Mouse (Mus musculus) forebrain, embryonic 12.5 days (tissue): ENCODE results near the gene Ssna1. TPM values are rescaled to one million over a fixed set of nuclear protein-coding genes. Genes with fewer than 3 reads are reported as not detected.
A peak's percentile ranks its signal among the peaks of the same experiment; 100 is the strongest.

Source experiments
- ATAC-seq: fragments of 200-750 bp; cut with Nextera tagmentation; 2 replicates; pipeline ENCODE4 v1.8.0; 2017; ENCODE audit warnings: moderate TSS enrichment; ENCODE audit not compliant: low FRiP score
- H3K27ac ChIP-seq: fragments of 300-500 bp; sonication (generic); 2 replicates; pipeline ENCODE4 v1.5.1; 2016; ENCODE audit warnings: mild to moderate bottlenecking
- H3K27me3 ChIP-seq: fragments of 300-500 bp; sonication (generic); 2 replicates; pipeline ENCODE4 v1.6.1; 2016; ENCODE audit warnings: mild to moderate bottlenecking
- H3K36me3 ChIP-seq: fragments of 300-500 bp; sonication (generic); replicated peaks from 2 replicates; pipeline ENCODE4 v1.6.1; 2016; ENCODE audit warnings: mild to moderate bottlenecking
- H3K4me1 ChIP-seq: fragments of 300-500 bp; sonication (generic); 2 replicates; pipeline ENCODE4 v1.6.1; 2016
- H3K4me2 ChIP-seq: fragments of 300-500 bp; sonication (generic); 2 replicates; pipeline ENCODE4 v1.6.1; 2016; ENCODE audit warnings: mild to moderate bottlenecking, moderate library complexity
- H3K4me3 ChIP-seq: fragments of 300-500 bp; sonication (generic); replicated peaks from 2 replicates; pipeline ENCODE4 v1.5.1; 2016; ENCODE audit warnings: mild to moderate bottlenecking
- H3K9ac ChIP-seq: fragments of 300-500 bp; sonication (generic); 2 replicates; pipeline ENCODE4 v1.6.1; 2016; ENCODE audit warnings: mild to moderate bottlenecking
- H3K9me3 ChIP-seq: fragments of 300-500 bp; sonication (generic); 2 replicates; pipeline ENCODE4 v1.6.1; 2016
- WGBS: fragments of 180-500 bp; shearing (Covaris S2); methylation state at CpG from one replicate; pipeline ENCODE4 v1.1.7; 2016; 5-methylcytosine and 5-hydroxymethylcytosine counted together
- polyA plus RNA-seq: library from polyadenylated mRNA; unstranded; fragments of >200 nt; fragmentation: Nextera tagmentation; extraction: Ambion mirVana; gene quantifications from 2 replicates; pipeline ENCODE4 v1.2.1, GENCODE M21; 2016

The Ssna1 gene
- 207 and 224 TPM in 2 replicates for polyA plus RNA-seq

- H3K4me1 ChIP-seq: peaks cover 35% of the 10 kb centered on the region
- peak within 1 kb of the TSS; percentile 73 for H3K4me3 ChIP-seq
- under 1% methylated on average over 52 of the region's 55 CpGs for WGBS
- no peaks in the 10 kb centered on the region for H3K9me3 ChIP-seq
- no peaks in the 10 kb centered on the region for H3K27me3 ChIP-seq
- H3K36me3 ChIP-seq: peaks cover 70% of the 10 kb centered on the region
- H3K27ac ChIP-seq: peak within 1 kb of the TSS; percentile 80
- peak within 1 kb of the TSS; percentile 90 for H3K9ac ChIP-seq
- peak within 1 kb of the TSS; percentile 93 for H3K4me2 ChIP-seq
- ATAC-seq: peak; percentile 98
These were observed at the start of gene Ssna1, which contains the start of gene Anapc2 for GRCm38 (mm10) chr2:25271827-25272511. Ssna1 (minus strand) TSS chr2:25272438. Anapc2 (plus strand) TSS chr2:25272478.

GRCm38 (mm10) chr2:25320084-25320483, 47.8 kb upstream of the Ssna1 start:
- H3K9ac ChIP-seq: no peak overlapping the region
- H3K27me3 ChIP-seq: peaks cover 79% of the 10 kb centered on the region
- no peak overlapping the region for H3K4me3 ChIP-seq
- 39% methylated on average over 2 of the region's 2 CpGs for WGBS
- H3K27ac ChIP-seq: no peak overlapping the region
- H3K9me3 ChIP-seq: no peaks in the 10 kb centered on the region
- peaks cover 10% of the 10 kb centered on the region for H3K4me1 ChIP-seq
- H3K36me3 ChIP-seq: no peaks in the 10 kb centered on the region
- no peak for ATAC-seq
- H3K4me2 ChIP-seq: no peak overlapping the region

GRCm38 (mm10) chr2:25318971-25319773, 46.9 kb upstream of the Ssna1 start, which contains the start of gene Grin1:
Grin1 (minus strand) TSS chr2:25319187.
- Histone ChIP-seq H3K9me3 (no peaks in the 10 kb centered on the region), H3K4me3 (peak within 1 kb of the TSS; percentile 45), H3K9ac (peak within 1 kb of the TSS; percentile 34; the same call in 1 of the 2 replicates), H3K4me1 (peaks cover 10% of the 10 kb centered on the region), H3K27ac (no peak within 1 kb of the TSS), H3K36me3 (no peaks in the 10 kb centered on the region), H3K27me3 (peaks cover 84% of the 10 kb centered on the region), H3K4me2 (peak within 1 kb of the TSS; percentile 65)
- peak; percentile 78 for ATAC-seq
- 9% methylated on average over 58 of the region's 58 CpGs for WGBS

- peak; percentile 41 for ATAC-seq
- Histone ChIP-seq H3K27me3 (peaks cover 93% of the 10 kb centered on the region), H3K27ac (no peak overlapping the region)
These were observed 46.1 kb upstream of the Ssna1 start for GRCm38 (mm10) chr2:25318119-25318966.

GRCm38 (mm10) chr2:25311491-25311891, 39.3 kb upstream of the Ssna1 start:
- ATAC-seq: no peak
- WGBS: 7% methylated on average over 11 of the region's 11 CpGs
- H3K27me3 ChIP-seq: peaks cover 100% of the 10 kb centered on the region

More at GRCm38 (mm10) chr2:25318119-25318966, 46.1 kb upstream of the Ssna1 start:
- Histone ChIP-seq H3K4me2 (peak overlapping the region; percentile 65), H3K9me3 (no peaks in the 10 kb centered on the region), H3K4me3 (peak overlapping the region; percentile 45), H3K36me3 (no peaks in the 10 kb centered on the region), H3K9ac (peak overlapping the region; percentile 34; the same call in 1 of the 2 replicates), H3K4me1 (peaks cover 10% of the 10 kb centered on the region)
- 5% methylated on average over 31 of the region's 31 CpGs for WGBS

GRCm38 (mm10) chr2:25310969-25311368, 38.7 kb upstream of the Ssna1 start:
- ATAC-seq: no peak
- 3% methylated on average over 22 of the region's 22 CpGs for WGBS
- no peaks in the 10 kb centered on the region for H3K36me3 ChIP-seq
- H3K4me1 ChIP-seq: no peaks in the 10 kb centered on the region
- H3K4me2 ChIP-seq: no peak overlapping the region
- peaks cover 100% of the 10 kb centered on the region for H3K27me3 ChIP-seq
- H3K9me3 ChIP-seq: no peaks in the 10 kb centered on the region
- H3K4me3 ChIP-seq: no peak overlapping the region
- H3K9ac ChIP-seq: no peak overlapping the region
- no peak overlapping the region for H3K27ac ChIP-seq

More at GRCm38 (mm10) chr2:25311491-25311891, 39.3 kb upstream of the Ssna1 start:
- Histone ChIP-seq H3K9ac (no peak overlapping the region), H3K4me2 (no peak overlapping the region), H3K4me1 (no peaks in the 10 kb centered on the region), H3K4me3 (no peak overlapping the region), H3K36me3 (no peaks in the 10 kb centered on the region), H3K9me3 (no peaks in the 10 kb centered on the region), H3K27ac (no peak overlapping the region)

GRCm38 (mm10) chr2:25310180-25310579, 37.9 kb upstream of the Ssna1 start:
- 57% methylated on average over 10 of the region's 10 CpGs for WGBS
- H3K4me2 ChIP-seq: no peak overlapping the region
- no peaks in the 10 kb centered on the region for H3K9me3 ChIP-seq
- H3K9ac ChIP-seq: no peak overlapping the region
- no peak overlapping the region for H3K4me3 ChIP-seq
- H3K4me1 ChIP-seq: 0 out of 2 replicates have a peak, but pooled peaks cover 4% of the 10 kb centered on the region
- no peak overlapping the region for H3K27ac ChIP-seq
- H3K36me3 ChIP-seq: no peaks in the 10 kb centered on the region
- ATAC-seq: no peak
- peaks cover 99% of the 10 kb centered on the region for H3K27me3 ChIP-seq

- Histone ChIP-seq H3K4me3 (peak overlapping the region; percentile 49), H3K4me1 (0 out of 2 replicates have a peak, but pooled peaks cover 13% of the 10 kb centered on the region), H3K27me3 (peaks cover 75% of the 10 kb centered on the region), H3K9me3 (no peaks in the 10 kb centered on the region), H3K4me2 (peak overlapping the region; percentile 87), H3K27ac (no peak overlapping the region), H3K36me3 (no peaks in the 10 kb centered on the region), H3K9ac (peak overlapping the region; percentile 61; the same call in 1 of the 2 replicates)
- WGBS: 50% methylated on average over 14 of the region's 14 CpGs
- no peak for ATAC-seq
These were observed 33.5 kb upstream of the Ssna1 start for GRCm38 (mm10) chr2:25305587-25306359.

- Histone ChIP-seq H3K9me3 (no peaks in the 10 kb centered on the region), H3K4me1 (0 out of 2 replicates have a peak, but pooled peaks cover 13% of the 10 kb centered on the region), H3K4me2 (peak overlapping the region; percentile 87), H3K9ac (peak overlapping the region; percentile 61), H3K27me3 (peaks cover 66% of the 10 kb centered on the region), H3K36me3 (no peaks in the 10 kb centered on the region), H3K4me3 (peak overlapping the region; percentile 49), H3K27ac (no peak overlapping the region)
- 2% methylated on average over 41 of the region's 45 CpGs for WGBS
- ATAC-seq: peak; percentile 83
These were observed 32.7 kb upstream of the Ssna1 start for GRCm38 (mm10) chr2:25304657-25305541.

- H3K9me3 ChIP-seq: no peaks in the 10 kb centered on the region
- H3K27me3 ChIP-seq: peaks cover 58% of the 10 kb centered on the region
- WGBS: 71% methylated on average over 7 of the region's 7 CpGs
- H3K4me2 ChIP-seq: peak overlapping the region; percentile 87
- no peaks in the 10 kb centered on the region for H3K36me3 ChIP-seq
- H3K27ac ChIP-seq: no peak overlapping the region
- H3K4me1 ChIP-seq: 0 out of 2 replicates have a peak, but pooled peaks cover 13% of the 10 kb centered on the region
- ATAC-seq: no peak
- 0 out of 2 replicates have a peak overlapping the region, but pooled peaks have one; percentile 61 for H3K9ac ChIP-seq
- peak overlapping the region; percentile 49; the same call in 1 of the 2 replicates for H3K4me3 ChIP-seq
These were observed 31.9 kb upstream of the Ssna1 start for GRCm38 (mm10) chr2:25303931-25304656.
